Mouse (Mus musculus): ENCODE measurements at regions not wholly inside any gene's neighbourhood (a gene's known extent, or its start where the extent isn't known, plus 50 kb on each side); places are given as distances from the start of the nearest gene placed in this dataset.

- Histone ChIP-seq H3K4me1 (ENCODE audit: control insufficient read depth, insufficient read depth, low read length) (no peaks in the 10 kb centered on the region), H3K4me2 (ENCODE audit: low read depth, low read length) (no peak overlapping the region), H3K9ac (replicated peaks; ENCODE audit: low read length) (no peak overlapping the region), H3K4me3 (ENCODE audit: low read depth, low read length) (no peak overlapping the region), H3K9me3 (replicated peaks; ENCODE audit: control insufficient read depth, low read length) (no peaks in the 10 kb centered on the region), H3K36me3 (replicated peaks; ENCODE audit: control insufficient read depth, insufficient read depth, low read depth, low read length) (no peaks in the 10 kb centered on the region), H3K27ac (replicated peaks; ENCODE audit: low read depth, low read length) (no peak overlapping the region), H3K27me3 (ENCODE audit: control insufficient read depth, insufficient read depth, low read length) (no peaks in the 10 kb centered on the region)
- no peak for DNase-seq (ENCODE audit: low spot score)
- 77% methylated on average over 5 of the region's 5 CpGs for WGBS
- ATAC-seq (replicated peaks; ENCODE audit: insufficient number of reproducible peaks, low FRiP score, low TSS enrichment, low read depth), result no peak
Measured at GRCm38 (mm10) chr7:83144018-83144417, 276.9 kb downstream of the Mex3b start.

GRCm38 (mm10) chr7:83145551-83145950, 278.4 kb downstream of the Mex3b start:
- no peak overlapping the region for H3K4me2 ChIP-seq (ENCODE audit: low read depth, low read length)
- ATAC-seq (replicated peaks; ENCODE audit: insufficient number of reproducible peaks, low FRiP score, low TSS enrichment, low read depth), result no peak
- no peak overlapping the region for H3K27ac ChIP-seq (replicated peaks; ENCODE audit: low read depth, low read length)
- DNase-seq (ENCODE audit: low spot score), result no peak
- no peaks in the 10 kb centered on the region for H3K27me3 ChIP-seq (ENCODE audit: control insufficient read depth, insufficient read depth, low read length)
- H3K9ac ChIP-seq (replicated peaks; ENCODE audit: low read length), result no peak overlapping the region
- no peaks in the 10 kb centered on the region for H3K9me3 ChIP-seq (replicated peaks; ENCODE audit: control insufficient read depth, low read length)
- no peak overlapping the region for H3K4me3 ChIP-seq (ENCODE audit: low read depth, low read length)
- H3K4me1 ChIP-seq (ENCODE audit: control insufficient read depth, insufficient read depth, low read length), result no peaks in the 10 kb centered on the region
- WGBS, result 90% methylated on average over 5 of the region's 5 CpGs
- no peaks in the 10 kb centered on the region for H3K36me3 ChIP-seq (replicated peaks; ENCODE audit: control insufficient read depth, insufficient read depth, low read depth, low read length)

DNA sequence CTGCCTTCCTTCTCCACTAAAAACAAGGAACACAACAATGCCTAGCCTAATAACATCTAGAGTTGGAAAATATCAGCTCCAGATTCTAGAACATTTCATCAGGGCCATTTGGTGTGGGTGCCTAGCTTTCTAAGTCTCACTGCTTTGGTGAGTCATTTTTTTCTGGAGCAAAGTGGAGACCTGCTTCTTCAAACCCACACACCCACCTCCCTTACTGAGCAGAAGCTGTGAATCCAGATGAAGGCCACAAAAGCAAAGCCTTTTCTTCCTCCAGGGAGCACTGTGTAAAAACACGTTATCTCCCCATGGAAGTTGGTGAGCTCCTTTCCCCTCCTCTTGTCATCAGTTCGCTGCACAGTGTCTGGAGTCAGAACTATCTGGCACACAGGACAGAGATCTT, 294.1 kb downstream of the Mex3b start:
- no peaks in the 10 kb centered on the region for H3K36me3 ChIP-seq (replicated peaks; ENCODE audit: control insufficient read depth, insufficient read depth, low read depth, low read length)
- no peak for ATAC-seq (replicated peaks; ENCODE audit: insufficient number of reproducible peaks, low FRiP score, low TSS enrichment, low read depth)

GRCm38 (mm10) chr7:83162868-83163267, 295.7 kb downstream of the Mex3b start:
- Histone ChIP-seq H3K9ac (replicated peaks; ENCODE audit: low read length) (no peak overlapping the region), H3K4me2 (ENCODE audit: low read depth, low read length) (no peak overlapping the region), H3K27me3 (ENCODE audit: control insufficient read depth, insufficient read depth, low read length) (no peaks in the 10 kb centered on the region), H3K27ac (replicated peaks; ENCODE audit: low read depth, low read length) (no peak overlapping the region), H3K9me3 (replicated peaks; ENCODE audit: control insufficient read depth, low read length) (no peaks in the 10 kb centered on the region), H3K4me1 (ENCODE audit: control insufficient read depth, insufficient read depth, low read length) (no peaks in the 10 kb centered on the region), H3K36me3 (replicated peaks; ENCODE audit: control insufficient read depth, insufficient read depth, low read depth, low read length) (no peaks in the 10 kb centered on the region), H3K4me3 (ENCODE audit: low read depth, low read length) (no peak overlapping the region)
- no peak for DNase-seq (ENCODE audit: low spot score)
- no peak for ATAC-seq (replicated peaks; ENCODE audit: insufficient number of reproducible peaks, low FRiP score, low TSS enrichment, low read depth)
- 82% methylated on average over 3 of the region's 3 CpGs for WGBS

More for the DNA sequence above, 294.1 kb downstream of the Mex3b start:
- 82% methylated on average over 2 of the region's 2 CpGs for WGBS
- H3K27ac ChIP-seq (replicated peaks; ENCODE audit: low read depth, low read length), result no peak overlapping the region
- H3K4me1 ChIP-seq (ENCODE audit: control insufficient read depth, insufficient read depth, low read length), result no peaks in the 10 kb centered on the region
- H3K9ac ChIP-seq (replicated peaks; ENCODE audit: low read length), result no peak overlapping the region
- H3K4me3 ChIP-seq (ENCODE audit: low read depth, low read length), result no peak overlapping the region
- no peak for DNase-seq (ENCODE audit: low spot score)
- no peak overlapping the region for H3K4me2 ChIP-seq (ENCODE audit: low read depth, low read length)
- no peaks in the 10 kb centered on the region for H3K9me3 ChIP-seq (replicated peaks; ENCODE audit: control insufficient read depth, low read length)
- H3K27me3 ChIP-seq (ENCODE audit: control insufficient read depth, insufficient read depth, low read length), result no peaks in the 10 kb centered on the region

DNA sequence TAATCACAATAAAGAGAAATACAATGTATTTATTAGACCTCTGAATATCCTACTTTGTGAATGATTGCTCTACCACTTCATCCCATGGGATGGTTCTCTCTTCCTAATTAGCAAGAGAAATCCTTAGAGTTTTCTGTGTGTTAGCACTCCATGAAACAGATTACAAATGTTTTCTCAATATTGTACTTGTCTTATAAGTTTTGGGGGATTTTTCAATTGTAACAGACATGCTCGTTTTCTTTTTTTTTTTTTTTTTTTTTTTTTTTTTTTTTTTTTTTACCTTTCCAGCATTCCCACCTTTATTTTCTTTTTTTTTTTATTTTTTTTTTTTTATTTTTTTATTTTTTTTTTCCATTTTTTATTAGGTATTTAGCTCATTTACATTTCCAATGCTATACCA, 312.3 kb downstream of the Mex3b start:
- Histone ChIP-seq H3K36me3 (replicated peaks; ENCODE audit: control insufficient read depth, insufficient read depth, low read depth, low read length) (no peaks in the 10 kb centered on the region), H3K27me3 (ENCODE audit: control insufficient read depth, insufficient read depth, low read length) (no peaks in the 10 kb centered on the region), H3K27ac (replicated peaks; ENCODE audit: low read depth, low read length) (no peak overlapping the region), H3K4me2 (ENCODE audit: low read depth, low read length) (no peak overlapping the region), H3K4me3 (ENCODE audit: low read depth, low read length) (no peak overlapping the region), H3K9me3 (replicated peaks; ENCODE audit: control insufficient read depth, low read length) (no peaks in the 10 kb centered on the region), H3K4me1 (ENCODE audit: control insufficient read depth, insufficient read depth, low read length) (no peaks in the 10 kb centered on the region), H3K9ac (replicated peaks; ENCODE audit: low read length) (no peak overlapping the region)
- no peak for ATAC-seq (replicated peaks; ENCODE audit: insufficient number of reproducible peaks, low FRiP score, low TSS enrichment, low read depth)
- DNase-seq (ENCODE audit: low spot score), result no peak
- 90% methylated on average over 1 of the region's 1 CpGs for WGBS

DNA sequence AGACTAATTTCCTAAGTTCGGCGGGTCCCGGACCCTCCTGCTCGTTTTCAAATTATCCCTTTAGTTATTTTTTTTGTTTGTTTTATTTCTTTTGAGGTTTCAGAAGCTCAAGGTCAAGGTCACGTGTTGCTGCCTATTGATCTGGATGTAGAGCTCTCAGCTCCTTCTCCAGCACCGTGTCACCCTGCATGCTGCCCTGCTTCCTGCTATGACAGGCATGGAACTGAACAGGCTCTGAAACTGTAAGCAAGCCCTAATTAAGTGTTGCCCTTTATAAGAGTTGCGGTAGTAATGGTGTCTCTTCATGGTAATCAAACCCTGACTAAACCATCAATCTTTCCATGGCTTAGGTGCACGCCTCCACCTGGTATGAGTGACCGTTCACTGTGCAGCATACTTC, 319.2 kb downstream of the Mex3b start:
- H3K27ac ChIP-seq (replicated peaks; ENCODE audit: low read depth, low read length), result no peak overlapping the region
- H3K36me3 ChIP-seq (replicated peaks; ENCODE audit: control insufficient read depth, insufficient read depth, low read depth, low read length), result no peaks in the 10 kb centered on the region
- H3K4me1 ChIP-seq (ENCODE audit: control insufficient read depth, insufficient read depth, low read length), result no peaks in the 10 kb centered on the region
- H3K4me2 ChIP-seq (ENCODE audit: low read depth, low read length), result no peak overlapping the region
- H3K27me3 ChIP-seq (ENCODE audit: control insufficient read depth, insufficient read depth, low read length), result no peaks in the 10 kb centered on the region
- ATAC-seq (replicated peaks; ENCODE audit: insufficient number of reproducible peaks, low FRiP score, low TSS enrichment, low read depth), result no peak
- 86% methylated on average over 9 of the region's 9 CpGs for WGBS
- DNase-seq (ENCODE audit: low spot score), result no peak
- H3K4me3 ChIP-seq (ENCODE audit: low read depth, low read length), result no peak overlapping the region
- no peaks in the 10 kb centered on the region for H3K9me3 ChIP-seq (replicated peaks; ENCODE audit: control insufficient read depth, low read length)
- H3K9ac ChIP-seq (replicated peaks; ENCODE audit: low read length), result no peak overlapping the region

GRCm38 (mm10) chr7:83195896-83196537, 328.9 kb downstream of the Mex3b start:
- H3K4me1 ChIP-seq (ENCODE audit: control insufficient read depth, insufficient read depth, low read length), result no peaks in the 10 kb centered on the region; the same call in 1 of the 2 replicates
- DNase-seq (ENCODE audit: low spot score) (no peak), ATAC-seq (replicated peaks; ENCODE audit: insufficient number of reproducible peaks, low FRiP score, low TSS enrichment, low read depth) (no peak)
- H3K9me3 ChIP-seq (replicated peaks; ENCODE audit: control insufficient read depth, low read length), result no peaks in the 10 kb centered on the region
- no peak overlapping the region for H3K9ac ChIP-seq (replicated peaks; ENCODE audit: low read length)
- no peak overlapping the region for H3K4me2 ChIP-seq (ENCODE audit: low read depth, low read length)
- no peaks in the 10 kb centered on the region for H3K36me3 ChIP-seq (replicated peaks; ENCODE audit: control insufficient read depth, insufficient read depth, low read depth, low read length)
- 79% methylated on average over 12 of the region's 12 CpGs for WGBS
- H3K27me3 ChIP-seq (ENCODE audit: control insufficient read depth, insufficient read depth, low read length), result no peaks in the 10 kb centered on the region
- H3K27ac ChIP-seq (replicated peaks; ENCODE audit: low read depth, low read length), result no peak overlapping the region
- H3K4me3 ChIP-seq (ENCODE audit: low read depth, low read length), result no peak overlapping the region

DNA sequence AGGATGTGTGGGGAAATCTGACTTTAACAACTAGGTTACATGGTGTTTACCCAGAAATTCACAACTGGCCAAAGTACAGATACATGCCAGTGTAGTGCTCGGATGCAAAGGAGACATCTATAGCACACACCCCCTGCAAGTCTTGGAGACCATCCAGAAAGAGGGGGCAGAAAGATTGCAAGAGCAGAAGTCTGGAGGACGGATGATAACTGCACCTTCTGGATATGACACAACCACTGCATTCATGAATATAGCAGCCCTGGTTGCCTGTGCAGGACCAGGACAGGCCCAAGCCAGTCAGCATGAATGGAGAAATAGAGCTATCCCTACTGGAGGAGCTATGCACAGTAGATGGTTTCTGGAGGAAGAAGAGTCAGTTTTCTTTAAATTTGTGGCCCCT, 330.4 kb downstream of the Mex3b start:
- Histone ChIP-seq H3K4me2 (ENCODE audit: low read depth, low read length) (no peak overlapping the region), H3K27me3 (ENCODE audit: control insufficient read depth, insufficient read depth, low read length) (no peaks in the 10 kb centered on the region), H3K9ac (replicated peaks; ENCODE audit: low read length) (no peak overlapping the region), H3K27ac (replicated peaks; ENCODE audit: low read depth, low read length) (no peak overlapping the region), H3K9me3 (replicated peaks; ENCODE audit: control insufficient read depth, low read length) (no peaks in the 10 kb centered on the region), H3K4me1 (ENCODE audit: control insufficient read depth, insufficient read depth, low read length) (peaks cover 6% of the 10 kb centered on the region), H3K36me3 (replicated peaks; ENCODE audit: control insufficient read depth, insufficient read depth, low read depth, low read length) (no peaks in the 10 kb centered on the region), H3K4me3 (ENCODE audit: low read depth, low read length) (no peak overlapping the region)
- 89% methylated on average over 2 of the region's 2 CpGs for WGBS
- ATAC-seq (replicated peaks; ENCODE audit: insufficient number of reproducible peaks, low FRiP score, low TSS enrichment, low read depth) (no peak), DNase-seq (ENCODE audit: low spot score) (no peak)

Measured in embryonic facial prominence, embryonic 11.5 days (tissue).